Comparison of ENCODE assay signal across 7 mouse cellular contexts in the genomic region with DNA sequence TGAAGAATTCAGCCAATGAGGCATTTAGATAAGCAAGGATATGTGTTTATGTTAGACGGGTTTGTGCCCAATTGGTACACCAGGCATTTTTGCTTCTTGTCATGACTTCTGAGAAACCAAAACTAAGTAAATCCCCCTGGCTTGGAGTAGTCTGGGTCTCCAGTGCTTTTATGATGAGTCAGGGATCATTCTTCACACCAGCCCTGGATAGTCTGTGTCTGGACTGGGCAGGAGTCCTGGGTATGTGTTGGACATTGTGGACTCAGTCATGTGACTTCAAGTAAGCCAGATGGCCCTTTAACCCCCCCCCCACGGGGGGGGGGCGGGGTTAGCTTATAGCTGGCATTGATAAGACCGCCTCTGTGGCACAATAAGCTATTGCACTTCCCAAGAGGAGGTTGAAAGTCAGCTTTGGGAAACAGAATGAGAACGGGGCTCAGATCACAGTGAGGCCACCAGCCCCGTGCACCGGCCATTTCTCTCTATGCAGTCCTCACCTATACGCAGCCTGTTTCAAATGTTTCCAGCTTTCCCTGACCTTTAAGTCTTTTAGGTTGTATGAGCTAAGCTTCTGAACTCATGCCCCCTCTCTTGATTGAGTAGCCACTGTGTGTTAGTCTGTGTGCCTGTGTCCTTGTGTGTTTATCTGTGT.
DNase-seq lines count a peak whose midpoint lies in the region; ATAC-seq and TF ChIP-seq lines count a peak whose summit lies in the region.
"Not testable (repeated sequence)": the region's sequence is repeated elsewhere in the genome, so short reads cannot be mapped to it uniquely, and the experiment has no call there.

No protein-coding gene starts in this region.

- H3K4me2 ChIP-seq in embryonic facial prominence, embryonic 11.5 days (ENCODE audit: low read depth, low read length); heart, embryonic 13.5 days; hindbrain, embryonic 15.5 days; kidney, postnatal 0 days (ENCODE audit: low read length); midbrain, embryonic 11.5 days: not testable (repeated sequence)

- DNase-seq in embryonic facial prominence, embryonic 11.5 days (ENCODE audit: low spot score); kidney, postnatal 0 days (ENCODE audit: low spot score): not testable (repeated sequence)
- DNase-seq in liver: peak; percentile 3
- DNase-seq in midbrain, embryonic 11.5 days (ENCODE audit: low spot score, missing footprints): peak; percentile 19
- DNase-seq in retina, adult 2 months (ENCODE audit: low read depth, low spot score): peak; percentile 16

- 0 out of 2 replicates have a peak, but pooled peaks have one; percentile 39 for ATAC-seq in embryonic facial prominence, embryonic 11.5 days (replicated peaks; ENCODE audit: insufficient number of reproducible peaks, low FRiP score, low TSS enrichment, low read depth)
- peak; percentile 6; the same call in 1 of the 2 replicates for ATAC-seq in heart, embryonic 13.5 days (ENCODE audit: extremely low read depth, insufficient number of reproducible peaks, low FRiP score, low TSS enrichment)
- ATAC-seq in hindbrain, embryonic 15.5 days (ENCODE audit: low FRiP score, low read depth): peak; percentile 43; the same call in 1 of the 2 replicates
- ATAC-seq in kidney, postnatal 0 days (replicated peaks; ENCODE audit: low FRiP score, low read depth): peak; percentile 45
- peak; percentile 47; the same call in 1 of the 2 replicates for ATAC-seq in midbrain, embryonic 11.5 days (ENCODE audit: low FRiP score)

- H3K27me3 ChIP-seq in embryonic facial prominence, embryonic 11.5 days (ENCODE audit: control insufficient read depth, insufficient read depth, low read length); heart, embryonic 13.5 days (replicated peaks); hindbrain, embryonic 15.5 days; kidney, postnatal 0 days (ENCODE audit: insufficient read depth, low read length); midbrain, embryonic 11.5 days (ENCODE audit: control insufficient read depth, insufficient read depth, low read length): not testable (repeated sequence)

- 62% methylated on average over 8 of the region's 8 CpGs for WGBS in embryonic facial prominence, embryonic 11.5 days
- 56% methylated on average over 8 of the region's 8 CpGs for WGBS in heart, embryonic 13.5 days
- WGBS in hindbrain, embryonic 15.5 days: 68% methylated on average over 8 of the region's 8 CpGs
- WGBS in kidney, postnatal 0 days: 68% methylated on average over 8 of the region's 8 CpGs
- 66% methylated on average over 8 of the region's 8 CpGs for WGBS in midbrain, embryonic 11.5 days

- H3K36me3 ChIP-seq in embryonic facial prominence, embryonic 11.5 days (replicated peaks; ENCODE audit: control insufficient read depth, insufficient read depth, low read depth, low read length); heart, embryonic 13.5 days; hindbrain, embryonic 15.5 days; kidney, postnatal 0 days (ENCODE audit: insufficient read depth, low read length); midbrain, embryonic 11.5 days (ENCODE audit: control insufficient read depth, insufficient read depth, low read length): not testable (repeated sequence)

- not testable (repeated sequence) for H3K4me1 ChIP-seq in embryonic facial prominence, embryonic 11.5 days (ENCODE audit: control insufficient read depth, insufficient read depth, low read length); heart, embryonic 13.5 days; hindbrain, embryonic 15.5 days (replicated peaks); kidney, postnatal 0 days (replicated peaks; ENCODE audit: insufficient read depth, low read length); midbrain, embryonic 11.5 days (ENCODE audit: control insufficient read depth, insufficient read depth, low read length)

- not testable (repeated sequence) for H3K4me3 ChIP-seq in embryonic facial prominence, embryonic 11.5 days (ENCODE audit: low read depth, low read length); heart, embryonic 13.5 days; hindbrain, embryonic 15.5 days; kidney, postnatal 0 days (replicated peaks; ENCODE audit: low read depth, low read length); midbrain, embryonic 11.5 days (ENCODE audit: low read depth, low read length)

- H3K27ac ChIP-seq in embryonic facial prominence, embryonic 11.5 days (replicated peaks; ENCODE audit: low read depth, low read length); heart, embryonic 13.5 days (replicated peaks); hindbrain, embryonic 15.5 days (replicated peaks); kidney, postnatal 0 days; midbrain, embryonic 11.5 days (ENCODE audit: low read depth, low read length): not testable (repeated sequence)

- not testable (repeated sequence) for H3K9ac ChIP-seq in embryonic facial prominence, embryonic 11.5 days (replicated peaks; ENCODE audit: low read length); heart, embryonic 13.5 days; hindbrain, embryonic 15.5 days; kidney, postnatal 0 days (ENCODE audit: low read depth, low read length); midbrain, embryonic 11.5 days (ENCODE audit: low read length)

- TF ChIP-seq CTCF in kidney, postnatal 0 days (IDR thresholded peaks at IDR 0.05; ENCODE audit: low read depth): not testable (repeated sequence)

- not testable (repeated sequence) for H3K9me3 ChIP-seq in embryonic facial prominence, embryonic 11.5 days (replicated peaks; ENCODE audit: control insufficient read depth, low read length); hindbrain, embryonic 15.5 days; kidney, postnatal 0 days (replicated peaks; ENCODE audit: low read length); midbrain, embryonic 11.5 days (ENCODE audit: control insufficient read depth, low read length)
- peaks cover 19% of the 10 kb centered on the region for H3K9me3 ChIP-seq in heart, embryonic 13.5 days
